Mouse (Mus musculus): ENCODE measurements at regions not wholly inside any gene's neighbourhood (a gene's known extent, or its start where the extent isn't known, plus 50 kb on each side); places are given as distances from the start of the nearest gene placed in this dataset.

- Histone ChIP-seq H3K36me3 (ENCODE audit: control insufficient read depth, insufficient read depth) (no peaks in the 10 kb centered on the region), H3K79me3 (ENCODE audit: low read depth) (no peaks in the 10 kb centered on the region), H3K27me3 (ENCODE audit: control insufficient read depth, insufficient read depth, insufficient read length) (no peaks in the 10 kb centered on the region), H3K4me3 (ENCODE audit: insufficient read depth, poor library complexity, severe bottlenecking) (no peak overlapping the region), H3K79me2 (ENCODE audit: control insufficient read depth, insufficient read depth) (no peaks in the 10 kb centered on the region), H3ac (ENCODE audit: control insufficient read depth, insufficient read length, low read depth) (no peak overlapping the region)
- TF ChIP-seq CEBPB (IDR thresholded peaks at IDR 0.05; ENCODE audit: low read depth) (peak; percentile 16), USF1 (IDR thresholded peaks at IDR 0.05; ENCODE audit: low read depth) (no peak)
Measured at GRCm38 (mm10) chr15:67423922-67424321, 923.2 kb upstream of the Lrrc6 start.

DNA sequence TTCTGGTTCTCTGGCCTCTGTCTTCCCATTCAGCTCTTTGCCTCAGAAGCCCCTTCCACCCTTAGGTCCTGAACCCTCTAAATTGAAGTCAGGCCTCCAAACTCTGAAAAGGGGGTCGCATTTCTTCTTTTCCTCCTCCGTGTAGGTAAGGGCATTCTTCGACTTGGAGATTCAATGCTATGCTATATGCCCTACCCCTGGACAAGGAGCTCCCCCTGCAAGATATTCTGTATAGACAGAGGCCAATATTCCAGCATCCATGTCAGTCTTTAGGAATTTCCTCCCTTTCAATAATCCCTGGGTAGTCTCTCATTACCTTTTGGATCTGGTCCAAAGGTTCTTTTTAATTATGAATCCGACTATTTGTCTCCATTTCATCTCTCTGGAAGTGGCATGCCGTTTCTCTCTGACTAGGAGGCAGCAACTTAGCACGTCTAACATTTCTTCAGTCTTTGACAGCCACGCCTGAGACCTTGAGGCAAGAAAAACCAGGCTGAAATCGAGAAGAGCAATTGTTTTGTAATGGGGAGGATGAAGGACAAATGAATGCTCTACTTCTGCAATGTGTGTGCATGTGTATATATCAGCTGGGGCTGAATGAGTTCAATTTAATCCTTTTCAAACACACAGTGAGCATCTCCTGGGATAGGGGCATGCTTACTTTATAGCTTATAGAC, 921.7 kb upstream of the Lrrc6 start:
- Histone ChIP-seq H3K36me3 (ENCODE audit: control insufficient read depth, insufficient read depth) (no peaks in the 10 kb centered on the region), H3K27me3 (ENCODE audit: control insufficient read depth, insufficient read depth, insufficient read length) (no peaks in the 10 kb centered on the region), H3K79me3 (ENCODE audit: low read depth) (no peaks in the 10 kb centered on the region), H3K79me2 (ENCODE audit: control insufficient read depth, insufficient read depth) (no peaks in the 10 kb centered on the region), H3K4me3 (ENCODE audit: insufficient read depth, poor library complexity, severe bottlenecking) (no peak overlapping the region), H3ac (ENCODE audit: control insufficient read depth, insufficient read length, low read depth) (no peak overlapping the region)
- TF ChIP-seq MYOD1 (IDR thresholded peaks at IDR 0.05; ENCODE audit: control insufficient read depth, insufficient read length, low read depth): no peak
- TF ChIP-seq CTCF (IDR thresholded peaks at IDR 0.05; ENCODE audit: control insufficient read depth, insufficient read depth, insufficient read length): no peak
- TF ChIP-seq USF1 (IDR thresholded peaks at IDR 0.05; ENCODE audit: low read depth): no peak
- TF ChIP-seq MAX (IDR thresholded peaks at IDR 0.05): no peak
- TF ChIP-seq CEBPB (IDR thresholded peaks at IDR 0.05; ENCODE audit: low read depth): no peak
- TF ChIP-seq FOSL1 (IDR thresholded peaks at IDR 0.05; ENCODE audit: insufficient read depth, low read length, poor library complexity, severe bottlenecking): no peak
- TF ChIP-seq MYOG (IDR thresholded peaks at IDR 0.05; ENCODE audit: control insufficient read depth, extremely low read depth, insufficient read length): no peak

DNA sequence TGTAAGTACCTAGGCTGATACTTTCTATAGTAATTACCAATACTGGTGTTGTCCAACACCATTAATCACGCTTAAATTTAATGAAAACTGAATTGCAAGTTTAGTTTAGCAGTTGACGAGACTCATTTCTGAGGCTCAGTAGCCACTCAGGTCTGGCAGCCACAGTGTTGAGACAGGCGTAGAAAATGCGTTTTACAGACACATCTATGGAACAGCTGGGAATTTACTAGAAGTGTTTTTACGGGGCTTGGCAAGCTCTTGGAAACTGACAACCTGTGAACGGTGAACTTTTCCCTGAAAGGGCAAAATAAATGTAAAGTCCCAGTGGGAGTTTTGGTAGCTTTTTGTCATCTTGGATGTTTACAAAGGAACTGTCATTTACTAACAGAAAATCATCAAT, 920.1 kb upstream of the Lrrc6 start:
- Histone ChIP-seq H3K79me2 (ENCODE audit: control insufficient read depth, insufficient read depth) (no peaks in the 10 kb centered on the region), H3ac (ENCODE audit: control insufficient read depth, insufficient read length, low read depth) (no peak overlapping the region), H3K27me3 (ENCODE audit: control insufficient read depth, insufficient read depth, insufficient read length) (no peaks in the 10 kb centered on the region), H3K36me3 (ENCODE audit: control insufficient read depth, insufficient read depth) (no peaks in the 10 kb centered on the region), H3K79me3 (ENCODE audit: low read depth) (no peaks in the 10 kb centered on the region), H3K4me3 (ENCODE audit: insufficient read depth, poor library complexity, severe bottlenecking) (no peak overlapping the region)
- TF ChIP-seq USF1 (IDR thresholded peaks at IDR 0.05; ENCODE audit: low read depth): no peak
- no peak for TF ChIP-seq FOSL1 (IDR thresholded peaks at IDR 0.05; ENCODE audit: insufficient read depth, low read length, poor library complexity, severe bottlenecking)
- TF ChIP-seq CTCF (IDR thresholded peaks at IDR 0.05; ENCODE audit: control insufficient read depth, insufficient read depth, insufficient read length): no peak
- no peak for TF ChIP-seq MYOG (IDR thresholded peaks at IDR 0.05; ENCODE audit: control insufficient read depth, extremely low read depth, insufficient read length)
- no peak for TF ChIP-seq MAX (IDR thresholded peaks at IDR 0.05)

GRCm38 (mm10) chr15:67419733-67420132, 919.0 kb upstream of the Lrrc6 start:
- no peaks in the 10 kb centered on the region for H3K79me2 ChIP-seq (ENCODE audit: control insufficient read depth, insufficient read depth)
- H3K4me3 ChIP-seq (ENCODE audit: insufficient read depth, poor library complexity, severe bottlenecking): no peak overlapping the region
- H3K79me3 ChIP-seq (ENCODE audit: low read depth): no peaks in the 10 kb centered on the region
- no peaks in the 10 kb centered on the region for H3K36me3 ChIP-seq (ENCODE audit: control insufficient read depth, insufficient read depth)
- TF ChIP-seq MYOG (IDR thresholded peaks at IDR 0.05; ENCODE audit: control insufficient read depth, extremely low read depth, insufficient read length): no peak
- no peak for TF ChIP-seq USF1 (IDR thresholded peaks at IDR 0.05; ENCODE audit: low read depth)
- TF ChIP-seq FOSL1 (IDR thresholded peaks at IDR 0.05; ENCODE audit: insufficient read depth, low read length, poor library complexity, severe bottlenecking): no peak
- no peak for TF ChIP-seq MAX (IDR thresholded peaks at IDR 0.05)
- TF ChIP-seq MYOD1 (IDR thresholded peaks at IDR 0.05; ENCODE audit: control insufficient read depth, insufficient read length, low read depth): no peak
- TF ChIP-seq CTCF (IDR thresholded peaks at IDR 0.05; ENCODE audit: control insufficient read depth, insufficient read depth, insufficient read length): no peak
- TF ChIP-seq CEBPB (IDR thresholded peaks at IDR 0.05; ENCODE audit: low read depth): no peak
- H3ac ChIP-seq (ENCODE audit: control insufficient read depth, insufficient read length, low read depth): no peak overlapping the region
- H3K27me3 ChIP-seq (ENCODE audit: control insufficient read depth, insufficient read depth, insufficient read length): no peaks in the 10 kb centered on the region

- no peak overlapping the region for H3K4me3 ChIP-seq (ENCODE audit: insufficient read depth, poor library complexity, severe bottlenecking)
- no peaks in the 10 kb centered on the region for H3K36me3 ChIP-seq (ENCODE audit: control insufficient read depth, insufficient read depth)
- no peak overlapping the region for H3ac ChIP-seq (ENCODE audit: control insufficient read depth, insufficient read length, low read depth)
- no peaks in the 10 kb centered on the region for H3K27me3 ChIP-seq (ENCODE audit: control insufficient read depth, insufficient read depth, insufficient read length)
- TF ChIP-seq FOSL1 (IDR thresholded peaks at IDR 0.05; ENCODE audit: insufficient read depth, low read length, poor library complexity, severe bottlenecking) (no peak), CTCF (IDR thresholded peaks at IDR 0.05; ENCODE audit: control insufficient read depth, insufficient read depth, insufficient read length) (no peak), MYOD1 (IDR thresholded peaks at IDR 0.05; ENCODE audit: control insufficient read depth, insufficient read length, low read depth) (no peak), USF1 (IDR thresholded peaks at IDR 0.05; ENCODE audit: low read depth) (no peak), MYOG (IDR thresholded peaks at IDR 0.05; ENCODE audit: control insufficient read depth, extremely low read depth, insufficient read length) (no peak), MAX (IDR thresholded peaks at IDR 0.05) (no peak), CEBPB (IDR thresholded peaks at IDR 0.05; ENCODE audit: low read depth) (no peak)
- no peaks in the 10 kb centered on the region for H3K79me2 ChIP-seq (ENCODE audit: control insufficient read depth, insufficient read depth)
- no peaks in the 10 kb centered on the region for H3K79me3 ChIP-seq (ENCODE audit: low read depth)
Measured at GRCm38 (mm10) chr15:67417742-67418163, 917.0 kb upstream of the Lrrc6 start.

- Histone ChIP-seq H3ac (ENCODE audit: control insufficient read depth, insufficient read length, low read depth) (no peak overlapping the region), H3K36me3 (ENCODE audit: control insufficient read depth, insufficient read depth) (no peaks in the 10 kb centered on the region), H3K79me2 (ENCODE audit: control insufficient read depth, insufficient read depth) (no peaks in the 10 kb centered on the region), H3K27me3 (ENCODE audit: control insufficient read depth, insufficient read depth, insufficient read length) (no peaks in the 10 kb centered on the region), H3K4me3 (ENCODE audit: insufficient read depth, poor library complexity, severe bottlenecking) (no peak overlapping the region), H3K79me3 (ENCODE audit: low read depth) (no peaks in the 10 kb centered on the region)
- TF ChIP-seq CTCF (IDR thresholded peaks at IDR 0.05; ENCODE audit: control insufficient read depth, insufficient read depth, insufficient read length): no peak
- no peak for TF ChIP-seq USF1 (IDR thresholded peaks at IDR 0.05; ENCODE audit: low read depth)
- TF ChIP-seq FOSL1 (IDR thresholded peaks at IDR 0.05; ENCODE audit: insufficient read depth, low read length, poor library complexity, severe bottlenecking): no peak
- no peak for TF ChIP-seq MYOD1 (IDR thresholded peaks at IDR 0.05; ENCODE audit: control insufficient read depth, insufficient read length, low read depth)
- TF ChIP-seq CEBPB (IDR thresholded peaks at IDR 0.05; ENCODE audit: low read depth): no peak
- TF ChIP-seq MYOG (IDR thresholded peaks at IDR 0.05; ENCODE audit: control insufficient read depth, extremely low read depth, insufficient read length): no peak
- TF ChIP-seq MAX (IDR thresholded peaks at IDR 0.05): no peak
Measured at GRCm38 (mm10) chr15:67415840-67416239, 915.1 kb upstream of the Lrrc6 start.
